Mouse (Mus musculus): ENCODE measurements around the gene Vmn2r17.

Gene Vmn2r17

DNA sequence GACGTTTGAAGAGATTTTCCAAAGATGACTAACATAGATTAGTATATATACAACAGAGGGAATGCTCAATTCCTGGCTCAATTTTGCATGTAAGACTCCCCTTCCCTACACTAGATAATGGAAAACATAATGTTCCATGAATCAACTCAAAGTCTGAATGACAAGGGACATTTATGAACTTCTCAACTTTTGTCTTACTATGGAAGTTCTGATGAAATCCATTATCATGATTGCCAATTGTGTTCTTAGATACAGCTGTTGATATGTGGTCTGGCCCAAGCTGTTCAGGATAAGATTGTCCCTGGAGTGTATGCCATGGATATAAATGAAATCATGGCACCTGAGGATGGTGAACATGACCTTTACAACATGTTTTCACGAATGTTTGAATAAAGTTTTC, at the start of gene Vmn2r17:
Vmn2r17 (plus strand) TSS at position 301 of the 400 bp plus-strand sequence.
- Histone ChIP-seq H3K27me3 (ENCODE audit: control insufficient read depth, insufficient read depth, low read length, poor library complexity, severe bottlenecking) (no peaks in the 10 kb centered on the region), H3K36me3 (ENCODE audit: control insufficient read depth, insufficient read depth, low read length, poor library complexity, severe bottlenecking) (no peaks in the 10 kb centered on the region)
- no peak for DNase-seq (ENCODE audit: low read depth, low spot score)

DNA sequence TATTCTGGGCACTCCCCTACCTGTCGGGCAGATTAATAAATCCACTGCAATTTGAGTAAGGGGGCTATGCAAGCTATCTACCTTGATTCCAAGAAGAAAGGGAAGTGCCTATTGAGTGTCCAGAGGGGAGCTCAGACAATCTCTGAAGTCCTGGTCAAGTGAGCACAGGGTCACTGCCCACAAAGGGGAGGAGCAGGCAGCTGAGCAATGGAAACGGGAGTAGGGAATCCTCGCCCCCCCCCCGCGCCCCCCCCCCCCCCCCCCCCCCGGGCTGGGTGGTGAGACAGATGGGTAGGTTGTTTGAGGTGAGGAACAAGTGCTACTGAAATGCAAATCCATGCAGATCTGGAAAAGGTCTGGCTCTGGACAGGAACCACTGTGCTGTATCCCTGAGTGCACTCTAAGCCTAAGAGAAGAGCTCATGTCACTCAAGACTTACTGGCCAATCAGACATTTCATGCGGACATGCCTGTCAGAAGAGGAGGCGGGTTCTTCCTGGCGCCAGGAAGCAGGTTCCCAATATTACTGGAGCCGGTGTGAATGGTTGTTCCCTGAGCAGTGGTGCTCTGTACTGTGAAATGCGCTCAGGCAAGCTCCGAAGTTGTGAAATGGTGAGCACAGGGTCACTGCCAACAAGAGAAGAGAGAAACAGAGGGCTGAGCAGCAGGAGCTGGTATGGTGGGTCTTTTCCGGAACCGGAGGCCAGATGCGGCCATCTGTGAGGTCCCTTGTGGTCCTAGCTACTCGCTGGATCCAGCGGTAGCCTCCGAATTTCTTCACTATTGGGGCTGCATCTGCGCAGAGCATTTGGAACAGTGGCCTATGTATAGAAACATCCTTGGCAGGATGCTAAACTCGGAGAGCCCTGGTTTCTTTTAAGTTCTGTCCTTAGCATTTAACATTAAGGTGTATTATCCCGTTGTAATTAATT, 47.4 kb downstream of the Vmn2r17 start:
- no peaks in the 10 kb centered on the region for H3K36me3 ChIP-seq (ENCODE audit: control insufficient read depth, insufficient read depth, low read length, poor library complexity, severe bottlenecking)
- H3K27me3 ChIP-seq (ENCODE audit: control insufficient read depth, insufficient read depth, low read length, poor library complexity, severe bottlenecking), result no peaks in the 10 kb centered on the region
- no peak for DNase-seq (ENCODE audit: low read depth, low spot score)

DNA sequence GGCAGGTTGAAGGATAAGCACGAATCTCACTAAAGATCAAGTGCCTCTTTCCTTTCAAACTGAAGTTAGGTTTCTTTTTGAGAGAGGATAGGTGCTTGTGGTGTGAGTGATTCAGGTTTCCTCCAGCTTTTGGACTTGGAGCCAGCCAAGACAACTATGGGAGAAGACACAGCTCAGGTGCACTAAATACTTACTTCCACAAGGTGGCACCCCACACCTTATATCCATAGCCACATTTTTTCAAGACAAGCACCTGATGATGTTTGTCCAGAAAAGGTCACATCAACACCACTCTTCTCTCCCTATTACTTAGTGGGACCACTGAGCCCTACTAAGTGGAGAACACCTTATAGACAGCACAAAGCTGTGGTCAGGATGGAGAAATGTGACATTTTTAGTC, 87.2 kb downstream of the Vmn2r17 start:
- Histone ChIP-seq H3K36me3 (ENCODE audit: control insufficient read depth, insufficient read depth, low read length, poor library complexity, severe bottlenecking) (no peaks in the 10 kb centered on the region), H3K27me3 (ENCODE audit: control insufficient read depth, insufficient read depth, low read length, poor library complexity, severe bottlenecking) (no peaks in the 10 kb centered on the region)
- peak; percentile 47 for DNase-seq (ENCODE audit: low read depth, low spot score)
